Mouse (Mus musculus) embryonic facial prominence, embryonic 13.5 days (tissue): ENCODE measurements at regions not wholly inside any gene's neighbourhood (a gene's known extent, or its start where the extent isn't known, plus 50 kb on each side); places are given as distances from the start of the nearest gene placed in this dataset.
"Not testable (repeated sequence)": the region's sequence is repeated elsewhere in the genome, so short reads cannot be mapped to it uniquely, and the experiment has no call there.

Experiments
- ATAC-seq: fragments of 200-750 bp; cut with Nextera tagmentation; 2 replicates; pipeline ENCODE4 v1.8.0; 2017; ENCODE audit warnings: low read depth; ENCODE audit not compliant: insufficient number of reproducible peaks, insufficient read depth, low FRiP score, low TSS enrichment
- H3K27ac ChIP-seq: fragments of 300-500 bp; sonication (generic); 2 replicates; pipeline ENCODE4 v1.5.1; 2015; ENCODE audit warnings: moderate library complexity, mild to moderate bottlenecking, inconsistent platforms
- H3K27me3 ChIP-seq: fragments of 300-500 bp; sonication (generic); 2 replicates; pipeline ENCODE4 v1.6.1; 2015; ENCODE audit warnings: mild to moderate bottlenecking, inconsistent platforms
- H3K36me3 ChIP-seq: fragments of 300-500 bp; sonication (generic); 2 replicates; pipeline ENCODE4 v1.6.1; 2015; ENCODE audit warnings: mild to moderate bottlenecking, inconsistent platforms
- H3K4me1 ChIP-seq: fragments of 300-500 bp; sonication (generic); 2 replicates; pipeline ENCODE4 v1.6.1; 2015; ENCODE audit warnings: inconsistent platforms
- H3K4me2 ChIP-seq: fragments of 300-500 bp; sonication (generic); 2 replicates; pipeline ENCODE4 v1.6.1; 2015; ENCODE audit warnings: moderate library complexity, mild to moderate bottlenecking, inconsistent platforms
- H3K4me3 ChIP-seq: fragments of 300-500 bp; sonication (generic); 2 replicates; pipeline ENCODE4 v1.5.1; 2015; ENCODE audit warnings: mild to moderate bottlenecking, inconsistent platforms
- H3K9ac ChIP-seq: fragments of 300-500 bp; sonication (generic); 2 replicates; pipeline ENCODE4 v1.6.1; 2015; ENCODE audit warnings: mild to moderate bottlenecking, inconsistent platforms
- H3K9me3 ChIP-seq: fragments of 300-500 bp; sonication (generic); 2 replicates; pipeline ENCODE4 v1.6.1; 2016; ENCODE audit warnings: inconsistent platforms
- WGBS: fragments of 180-500 bp; shearing (Covaris S2); methylation state at CpG from one replicate; pipeline ENCODE4 v1.1.7; 2015; ENCODE audit warnings: mixed read lengths; 5-methylcytosine and 5-hydroxymethylcytosine counted together

DNA sequence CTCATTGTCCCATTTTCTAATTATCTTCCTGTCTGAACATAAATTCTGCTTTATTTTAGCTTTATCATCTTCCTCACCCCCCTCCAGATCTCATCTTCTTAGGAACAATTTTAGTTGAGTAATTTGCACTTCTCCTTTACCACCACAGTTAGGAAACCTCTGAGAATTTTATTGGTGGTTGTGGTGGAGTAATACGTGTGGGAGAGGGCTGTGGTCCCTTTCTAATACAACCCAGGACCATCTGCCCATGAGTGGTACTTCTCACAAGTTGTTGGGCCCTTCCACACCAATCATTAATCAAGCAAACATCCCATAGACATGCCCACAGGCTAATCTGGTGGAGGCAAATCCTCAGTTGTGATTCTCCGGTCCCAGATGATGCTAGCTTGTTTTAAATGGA, 306.2 kb upstream of the Olfr1507 start:
- H3K27ac ChIP-seq, H3K9ac ChIP-seq, H3K9me3 ChIP-seq, H3K4me3 ChIP-seq, H3K4me1 ChIP-seq, ATAC-seq, H3K27me3 ChIP-seq, H3K36me3 ChIP-seq, H3K4me2 ChIP-seq: not testable (repeated sequence)
- WGBS = 83% methylated on average over 2 of the region's 2 CpGs

DNA sequence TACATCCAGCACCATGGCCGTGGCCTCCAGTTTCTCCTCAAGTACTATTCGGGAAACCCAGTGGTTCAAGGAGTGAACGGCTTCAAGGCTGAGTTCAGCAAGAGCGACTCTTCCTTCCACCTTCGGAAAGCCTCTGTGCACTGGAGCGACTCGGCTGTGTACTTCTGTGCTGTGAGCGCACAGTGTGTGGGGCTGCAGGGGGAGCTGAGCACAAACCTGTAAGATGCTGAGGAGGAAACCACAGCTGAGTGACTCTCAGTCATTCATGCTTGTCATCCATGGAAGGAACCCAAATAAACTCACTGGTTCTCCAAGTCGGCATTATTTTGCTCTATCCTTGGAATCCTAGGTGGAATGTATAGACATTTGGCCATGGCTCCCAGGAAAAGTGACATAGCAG, 297.1 kb upstream of the Olfr1507 start:
- WGBS = 89% methylated on average over 7 of the region's 9 CpGs
- not testable (repeated sequence) for H3K4me1 ChIP-seq, ATAC-seq, H3K9ac ChIP-seq, H3K36me3 ChIP-seq, H3K27ac ChIP-seq, H3K4me3 ChIP-seq, H3K9me3 ChIP-seq, H3K27me3 ChIP-seq, H3K4me2 ChIP-seq

DNA sequence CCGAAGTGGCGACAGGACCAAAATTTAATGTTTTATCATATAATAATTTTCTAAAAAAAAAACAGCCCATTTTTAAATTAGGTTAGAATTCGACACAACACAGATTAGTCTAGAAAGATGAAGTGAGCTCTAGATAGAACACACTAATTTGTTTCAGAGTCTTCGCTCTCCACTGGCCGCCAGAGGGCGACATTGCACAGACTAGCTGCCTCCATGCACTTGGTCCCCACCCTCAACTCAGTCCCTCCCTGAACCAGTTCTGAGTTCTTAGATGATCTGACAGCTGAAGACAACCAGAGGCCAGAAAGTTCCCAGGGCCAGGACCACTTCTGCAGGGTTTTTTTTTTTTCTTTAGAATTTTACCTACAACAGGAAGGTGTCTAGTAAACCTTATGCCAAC, 296.3 kb upstream of the Olfr1507 start:
- H3K9ac ChIP-seq, H3K36me3 ChIP-seq, H3K4me3 ChIP-seq, H3K27me3 ChIP-seq, ATAC-seq, H3K4me2 ChIP-seq, H3K9me3 ChIP-seq, H3K27ac ChIP-seq, H3K4me1 ChIP-seq: not testable (repeated sequence)
- 36% methylated on average over 6 of the region's 6 CpGs for WGBS

DNA sequence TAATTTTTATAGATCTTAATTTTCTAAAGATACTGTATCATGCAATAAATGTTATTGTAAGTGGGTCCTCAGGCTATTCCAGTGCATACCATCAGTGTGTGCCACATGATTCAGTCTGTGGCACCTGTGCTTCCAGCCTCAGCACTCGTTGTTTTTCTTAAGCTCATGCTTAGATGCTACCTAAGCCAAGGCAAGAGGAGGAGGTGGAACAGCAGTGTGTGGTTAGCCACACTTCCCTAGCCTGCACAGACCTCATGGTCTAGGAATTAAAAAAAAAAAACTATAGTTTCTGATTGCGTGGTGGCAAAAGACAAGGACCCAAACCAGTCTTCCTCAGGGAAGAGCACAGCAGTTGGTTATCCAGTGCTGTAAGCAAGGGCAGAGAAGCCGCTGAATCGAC, 287.3 kb upstream of the Olfr1507 start:
- not testable (repeated sequence) for H3K9me3 ChIP-seq, H3K4me1 ChIP-seq, H3K4me2 ChIP-seq, H3K27me3 ChIP-seq, H3K36me3 ChIP-seq, H3K9ac ChIP-seq, H3K4me3 ChIP-seq, H3K27ac ChIP-seq, ATAC-seq
- WGBS = 72% methylated on average over 4 of the region's 4 CpGs

DNA sequence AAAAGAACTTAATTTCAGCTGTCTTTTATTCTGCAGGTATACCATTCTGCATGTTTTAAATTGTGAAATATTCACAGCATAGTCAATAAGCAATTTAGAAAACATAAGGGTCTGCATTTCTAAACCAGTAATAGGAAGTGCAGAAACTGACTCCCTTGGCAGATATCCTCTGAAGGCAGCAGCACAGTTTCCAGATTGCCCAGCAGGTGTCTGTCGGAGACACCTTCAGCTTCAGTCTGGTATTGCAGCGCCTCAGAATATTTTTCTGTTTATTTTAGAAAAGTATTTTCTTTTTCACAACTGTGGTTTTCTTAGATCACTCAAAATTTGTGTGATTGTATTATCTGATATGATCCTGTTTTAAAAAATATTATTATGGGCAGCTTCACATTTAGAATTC, 280.3 kb upstream of the Olfr1507 start:
- not testable (repeated sequence) for H3K9ac ChIP-seq, H3K9me3 ChIP-seq, H3K4me2 ChIP-seq, H3K36me3 ChIP-seq, H3K4me1 ChIP-seq, H3K27me3 ChIP-seq, H3K4me3 ChIP-seq, H3K27ac ChIP-seq, ATAC-seq
- 87% methylated on average over 2 of the region's 2 CpGs for WGBS

DNA sequence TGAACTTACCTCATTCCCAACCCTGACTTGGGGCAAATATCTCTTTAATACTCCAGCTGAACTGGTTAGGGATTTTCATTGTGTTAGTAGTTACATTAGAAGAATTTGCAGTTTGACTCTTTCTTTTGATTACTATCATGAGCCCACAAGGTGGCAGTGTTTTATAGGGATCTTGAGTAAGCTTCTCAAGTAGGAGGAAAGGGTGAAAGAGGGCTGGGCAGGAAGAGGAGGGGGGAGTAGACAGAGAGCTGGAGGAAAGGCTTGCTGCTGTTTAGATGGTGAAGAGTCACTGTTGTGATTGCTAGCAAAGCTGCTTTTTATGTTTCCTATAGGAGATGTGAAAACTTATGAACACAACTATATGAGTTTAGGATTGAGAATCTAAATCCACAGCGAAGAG, 273.9 kb upstream of the Olfr1507 start:
- not testable (repeated sequence) for H3K27me3 ChIP-seq, H3K4me3 ChIP-seq, ATAC-seq, H3K4me2 ChIP-seq, H3K4me1 ChIP-seq, H3K9ac ChIP-seq, H3K36me3 ChIP-seq, H3K9me3 ChIP-seq, H3K27ac ChIP-seq
- WGBS = no CpG with 5 or more reads among the region's 1 CpGs

DNA sequence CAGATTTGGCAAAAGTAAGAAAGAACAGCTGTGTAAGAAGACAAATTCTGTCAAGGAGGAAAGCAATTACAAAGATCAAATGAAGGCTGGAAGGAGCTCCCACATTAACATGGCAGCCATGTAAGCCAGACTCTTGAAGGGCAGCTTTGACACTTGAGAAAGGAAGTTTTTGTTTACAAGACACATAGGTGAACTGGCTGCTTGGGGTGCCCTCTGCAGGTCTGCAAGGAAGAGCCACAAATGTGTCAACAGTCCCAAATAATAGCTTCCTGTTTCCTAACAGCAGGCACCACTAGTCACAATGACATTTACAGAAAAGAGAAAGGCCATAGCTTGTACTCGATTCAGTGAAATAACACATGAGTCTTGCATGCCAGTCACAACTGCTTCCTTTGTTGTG, 256.6 kb upstream of the Olfr1507 start:
- 67% methylated on average over 1 of the region's 1 CpGs for WGBS
- not testable (repeated sequence) for H3K9me3 ChIP-seq

DNA sequence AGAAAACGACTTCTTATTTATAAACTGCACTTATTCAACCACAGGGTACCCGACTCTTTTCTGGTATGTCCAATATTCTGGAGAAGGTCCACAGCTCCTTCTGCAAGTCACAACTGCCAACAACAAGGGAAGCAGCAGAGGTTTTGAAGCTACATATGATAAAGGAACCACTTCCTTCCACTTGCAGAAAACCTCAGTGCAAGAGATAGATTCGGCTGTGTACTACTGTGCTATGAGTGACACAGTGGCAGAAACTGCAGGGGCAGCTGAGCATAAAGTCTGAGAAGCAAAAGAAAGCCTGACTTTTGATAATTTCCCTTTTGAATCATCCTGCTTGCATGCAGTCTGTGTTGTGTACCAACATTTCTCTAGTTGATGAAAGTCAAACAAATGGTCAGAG, 231.1 kb upstream of the Olfr1507 start:
- H3K36me3 ChIP-seq, H3K27me3 ChIP-seq, H3K27ac ChIP-seq, H3K4me2 ChIP-seq, H3K4me3 ChIP-seq, H3K9ac ChIP-seq, ATAC-seq, H3K9me3 ChIP-seq, H3K4me1 ChIP-seq: not testable (repeated sequence)
- 65% methylated on average over 2 of the region's 3 CpGs for WGBS

More for the DNA sequence above, 256.6 kb upstream of the Olfr1507 start:
- H3K27ac ChIP-seq, H3K9ac ChIP-seq, H3K4me3 ChIP-seq, H3K36me3 ChIP-seq, H3K4me2 ChIP-seq, H3K4me1 ChIP-seq, H3K27me3 ChIP-seq, ATAC-seq: not testable (repeated sequence)

DNA sequence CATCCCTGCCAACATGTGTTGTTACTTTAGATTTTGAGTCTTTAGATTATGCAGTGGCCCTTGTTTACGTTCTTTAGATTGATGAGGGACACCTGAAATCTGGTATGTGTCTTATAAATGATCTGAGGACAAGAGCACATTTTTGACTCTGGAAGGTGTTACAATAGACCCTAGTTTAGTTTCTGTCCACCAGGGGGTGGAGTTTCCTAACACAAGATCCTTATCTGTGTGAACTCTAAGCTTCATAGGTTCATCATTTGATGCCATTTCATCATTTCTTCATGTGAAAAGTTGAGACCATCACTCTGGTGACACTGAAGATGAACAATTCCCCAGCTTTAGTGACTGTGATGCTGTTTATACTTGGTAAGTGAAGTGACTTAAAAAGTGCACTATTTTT, 229.4 kb upstream of the Olfr1507 start:
- H3K36me3 ChIP-seq, H3K4me1 ChIP-seq, ATAC-seq, H3K9ac ChIP-seq, H3K4me2 ChIP-seq, H3K9me3 ChIP-seq, H3K27ac ChIP-seq, H3K4me3 ChIP-seq, H3K27me3 ChIP-seq: not testable (repeated sequence)
- WGBS = 89% methylated on average over 1 of the region's 1 CpGs

DNA sequence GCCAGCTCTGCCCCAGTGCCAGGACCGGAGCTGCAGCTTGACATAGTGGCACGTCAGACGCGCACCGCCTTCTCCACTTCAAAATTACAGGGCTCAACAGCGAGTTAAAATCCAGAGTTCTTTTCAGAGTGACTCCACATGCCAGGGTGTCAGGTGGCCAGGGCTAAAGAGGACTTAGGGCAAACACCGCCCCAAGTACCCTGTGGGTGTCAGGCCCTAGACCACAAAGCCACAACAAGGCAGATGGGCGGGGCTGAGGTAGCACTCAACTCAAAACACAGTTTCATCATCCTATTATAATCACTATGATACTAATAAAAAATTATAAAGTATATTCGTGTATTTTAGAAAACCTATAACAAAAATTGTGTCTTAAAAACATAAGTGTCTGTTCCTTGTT, 225.1 kb upstream of the Olfr1507 start:
- Histone ChIP-seq H3K27ac (no peak overlapping the region), H3K9ac (no peak overlapping the region), H3K4me1 (no peaks in the 10 kb centered on the region), H3K4me2 (no peak overlapping the region), H3K36me3 (no peaks in the 10 kb centered on the region), H3K27me3 (no peaks in the 10 kb centered on the region), H3K9me3 (no peaks in the 10 kb centered on the region), H3K4me3 (no peak overlapping the region)
- ATAC-seq = no peak
- 87% methylated on average over 9 of the region's 9 CpGs for WGBS

DNA sequence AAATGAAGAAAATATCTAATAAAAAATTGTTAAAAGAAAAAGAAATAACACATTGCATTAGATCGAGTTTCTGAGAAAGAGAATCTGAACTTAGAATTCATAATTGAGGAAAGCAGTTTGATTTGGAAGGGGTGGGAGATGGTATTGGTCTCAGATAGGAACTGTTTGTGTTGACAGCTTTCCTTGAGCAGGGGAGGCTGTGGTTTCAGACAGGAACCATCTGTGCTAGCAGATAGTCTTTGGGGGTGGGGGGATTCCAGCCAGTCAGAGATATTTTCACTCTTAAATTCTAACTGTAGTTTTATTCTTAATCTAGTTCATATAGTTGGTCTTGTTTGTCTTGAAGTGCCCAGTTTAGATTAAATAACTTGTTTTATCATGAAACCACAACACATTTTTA, 205.3 kb upstream of the Olfr1507 start:
- not testable (repeated sequence) for H3K4me1 ChIP-seq, H3K4me3 ChIP-seq, H3K9ac ChIP-seq, H3K36me3 ChIP-seq, H3K4me2 ChIP-seq, H3K27me3 ChIP-seq, H3K27ac ChIP-seq, H3K9me3 ChIP-seq, ATAC-seq
- WGBS = 72% methylated on average over 1 of the region's 1 CpGs

DNA sequence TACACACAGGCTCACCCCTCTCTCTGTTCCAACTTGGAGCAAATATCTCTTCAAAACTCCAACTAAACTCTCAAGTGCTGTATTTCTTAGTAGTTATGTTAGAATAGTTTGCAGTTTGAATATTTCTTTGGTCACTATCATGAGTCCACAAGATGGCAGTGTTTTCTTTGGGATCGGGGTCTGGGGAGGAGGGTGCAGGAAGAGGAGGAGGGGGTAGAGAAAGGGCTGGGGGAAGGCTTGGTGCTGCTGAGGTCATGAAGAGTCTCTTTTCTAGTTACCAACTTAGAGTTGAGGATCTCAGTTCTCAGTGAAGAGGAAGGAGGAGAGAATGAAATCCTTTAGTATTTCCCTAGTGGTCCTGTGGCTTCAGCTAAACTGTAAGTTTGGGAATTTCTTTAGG, 188.1 kb upstream of the Olfr1507 start:
- not testable (repeated sequence) for H3K9ac ChIP-seq, H3K36me3 ChIP-seq, H3K9me3 ChIP-seq, H3K4me2 ChIP-seq, H3K27me3 ChIP-seq, ATAC-seq, H3K27ac ChIP-seq, H3K4me1 ChIP-seq, H3K4me3 ChIP-seq
- no CpG with 5 or more reads among the region's 1 CpGs for WGBS

DNA sequence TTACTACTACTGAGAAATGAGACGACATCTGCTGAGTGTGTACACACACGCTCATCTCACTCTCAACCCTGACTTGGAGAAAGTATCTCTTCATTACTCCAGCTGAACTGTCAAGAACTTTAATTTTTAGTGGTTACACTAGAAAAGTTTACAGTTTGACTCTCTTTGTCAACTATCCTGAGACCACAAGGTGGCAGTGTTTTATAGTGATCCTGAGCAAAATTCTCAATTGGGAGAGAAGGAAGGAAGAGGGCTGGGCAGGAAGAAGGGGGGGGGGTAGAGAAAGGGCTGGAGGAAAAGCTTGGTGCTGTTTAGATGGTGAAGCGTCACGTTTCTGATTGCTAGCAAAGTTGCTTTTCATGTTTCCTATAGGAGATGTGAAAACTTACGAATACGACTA, 158.8 kb upstream of the Olfr1507 start:
- ATAC-seq = no peak
- Histone ChIP-seq H3K4me1 (no peaks in the 10 kb centered on the region), H3K9ac (no peak overlapping the region), H3K36me3 (no peaks in the 10 kb centered on the region), H3K4me2 (no peak overlapping the region), H3K9me3 (no peaks in the 10 kb centered on the region; the same call in 1 of the 2 replicates), H3K27me3 (no peaks in the 10 kb centered on the region), H3K27ac (no peak overlapping the region), H3K4me3 (no peak overlapping the region)
- WGBS = 67% methylated on average over 6 of the region's 6 CpGs
